Mouse (Mus musculus) limb, embryonic 14.5 days (tissue): ENCODE measurements at regions not wholly inside any gene's neighbourhood (a gene's known extent, or its start where the extent isn't known, plus 50 kb on each side); places are given as distances from the start of the nearest gene placed in this dataset.
A peak's percentile ranks its signal among the peaks of the same experiment; 100 is the strongest.

Source experiments
- ATAC-seq: fragments of 200-750 bp; cut with Nextera tagmentation; 2 replicates; pipeline ENCODE4 v1.8.0; 2017; ENCODE audit warnings: low read depth, moderate number of reproducible peaks, moderate TSS enrichment; ENCODE audit not compliant: low FRiP score
- DNase-seq: peaks from one replicate; pipeline ENCODE4 v3.0.0-alpha.2; 2015; ENCODE audit warnings: low spot score
- H3K27ac ChIP-seq: fragments of 300-500 bp; sonication (generic); replicated peaks from 2 replicates; pipeline ENCODE4 v1.5.1; 2014; ENCODE audit warnings: low read depth, mild to moderate bottlenecking, low read length, moderate library complexity, mixed read lengths
- H3K27me3 ChIP-seq: fragments of 300-500 bp; sonication (generic); 2 replicates; pipeline ENCODE4 v1.6.1; 2014; ENCODE audit warnings: low read length, mixed read lengths; ENCODE audit not compliant: control insufficient read depth, insufficient read depth
- H3K36me3 ChIP-seq: fragments of 300-500 bp; sonication (generic); 2 replicates; pipeline ENCODE4 v1.6.1; 2014; ENCODE audit warnings: mild to moderate bottlenecking, low read length, moderate library complexity, mixed read lengths; ENCODE audit not compliant: control insufficient read depth, insufficient read depth
- H3K4me1 ChIP-seq: fragments of 300-500 bp; sonication (generic); 2 replicates; pipeline ENCODE4 v1.6.1; 2014; ENCODE audit warnings: antibody characterized with exemption, low read length, mixed read lengths; ENCODE audit not compliant: control insufficient read depth, insufficient read depth
- H3K4me2 ChIP-seq: fragments of 300-500 bp; sonication (generic); replicated peaks from 2 replicates; pipeline ENCODE4 v1.6.1; 2014; ENCODE audit warnings: low read depth, mild to moderate bottlenecking, low read length, moderate library complexity; ENCODE audit not compliant: severe bottlenecking
- H3K4me3 ChIP-seq: fragments of 300-500 bp; sonication (generic); replicated peaks from 2 replicates; pipeline ENCODE4 v1.5.1; 2014; ENCODE audit warnings: low read length
- H3K9ac ChIP-seq: fragments of 300-500 bp; sonication (generic); 2 replicates; pipeline ENCODE4 v1.6.1; 2014; ENCODE audit warnings: mild to moderate bottlenecking, low read depth, low read length, moderate library complexity; ENCODE audit not compliant: severe bottlenecking
- H3K9me3 ChIP-seq: fragments of 300-500 bp; sonication (generic); 2 replicates; pipeline ENCODE4 v1.6.1; 2016; ENCODE audit warnings: low read length; ENCODE audit not compliant: control insufficient read depth
- POLR2A ChIP-seq: fragments of 200-500 bp; IDR thresholded peaks from 2 replicates; pipeline ENCODE4 v1.8.0; 2012; ENCODE audit warnings: inconsistent platforms, mild to moderate bottlenecking, moderate library complexity, borderline replicate concordance; ENCODE audit not compliant: insufficient read depth, insufficient read length; ENCODE audit errors: extremely low read depth
- WGBS: fragments of 180-500 bp; shearing (Covaris S2); extraction: QIAGEN DNeasy Blood & Tissue Kit; methylation state at CpG from one replicate; pipeline ENCODE4 v1.1.7; 2014; 5-methylcytosine and 5-hydroxymethylcytosine counted together

DNA sequence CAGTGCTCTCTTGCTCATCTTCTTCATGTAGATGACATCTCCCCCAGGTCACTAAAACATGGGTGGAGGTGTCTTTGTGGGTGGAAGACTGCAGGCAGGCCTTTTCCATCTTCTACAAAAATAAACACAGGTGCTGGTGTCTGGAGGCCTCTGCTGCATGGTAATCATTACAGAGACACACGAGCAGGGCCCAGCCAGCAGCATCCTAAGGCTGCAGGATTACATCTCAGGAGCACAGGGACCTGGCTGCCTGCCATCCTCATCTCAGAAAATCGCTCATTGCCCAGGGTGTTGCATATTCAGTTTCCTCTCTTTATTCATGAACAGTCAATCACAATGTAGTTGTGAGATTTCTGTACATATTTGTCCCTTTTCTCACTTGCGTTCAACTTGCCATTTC is 56.5 kb upstream of the Cobl start:
- DNase-seq: peak; percentile 9
- no peak overlapping the region for H3K9ac ChIP-seq
- no peak for TF ChIP-seq POLR2A
- WGBS: 60% methylated on average over 3 of the region's 3 CpGs
- no peak overlapping the region for H3K4me2 ChIP-seq
- H3K9me3 ChIP-seq: no peaks in the 10 kb centered on the region
- no peaks in the 10 kb centered on the region for H3K4me1 ChIP-seq
- no peak overlapping the region for H3K4me3 ChIP-seq
- no peak overlapping the region for H3K27ac ChIP-seq
- no peaks in the 10 kb centered on the region for H3K27me3 ChIP-seq
- ATAC-seq: no peak
- H3K36me3 ChIP-seq: no peaks in the 10 kb centered on the region

DNA sequence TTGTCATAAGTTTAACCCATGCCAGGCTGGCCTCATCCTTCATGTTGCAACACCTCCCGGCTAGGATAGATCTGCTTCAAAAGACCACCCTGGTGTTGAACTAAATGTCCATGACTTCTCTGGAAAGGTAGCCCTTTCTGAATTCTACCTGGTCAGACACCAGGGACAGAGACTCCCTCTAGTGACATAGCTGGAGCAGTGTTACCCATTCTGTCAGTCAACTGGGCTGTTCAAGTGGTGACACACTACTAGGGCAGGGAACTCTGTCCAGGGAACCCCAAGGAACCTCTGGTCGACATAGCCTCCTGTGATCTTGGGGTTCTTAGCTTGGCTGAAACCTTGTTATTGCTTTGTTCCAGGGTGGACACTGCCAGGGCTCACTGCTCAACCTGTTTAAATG is 51.6 kb upstream of the Cobl start:
- no peak for DNase-seq
- ATAC-seq: no peak
- H3K4me3 ChIP-seq: no peak overlapping the region
- 75% methylated on average over 2 of the region's 2 CpGs for WGBS
- no peaks in the 10 kb centered on the region for H3K9me3 ChIP-seq
- H3K27ac ChIP-seq: no peak overlapping the region
- no peak overlapping the region for H3K4me2 ChIP-seq
- TF ChIP-seq POLR2A: no peak
- H3K36me3 ChIP-seq: no peaks in the 10 kb centered on the region
- H3K4me1 ChIP-seq: 0 out of 2 replicates have a peak, but pooled peaks cover 4% of the 10 kb centered on the region
- no peak overlapping the region for H3K9ac ChIP-seq
- H3K27me3 ChIP-seq: no peaks in the 10 kb centered on the region
